Comparison of ENCODE assay signal across 8 mouse cellular contexts in the genomic region with DNA sequence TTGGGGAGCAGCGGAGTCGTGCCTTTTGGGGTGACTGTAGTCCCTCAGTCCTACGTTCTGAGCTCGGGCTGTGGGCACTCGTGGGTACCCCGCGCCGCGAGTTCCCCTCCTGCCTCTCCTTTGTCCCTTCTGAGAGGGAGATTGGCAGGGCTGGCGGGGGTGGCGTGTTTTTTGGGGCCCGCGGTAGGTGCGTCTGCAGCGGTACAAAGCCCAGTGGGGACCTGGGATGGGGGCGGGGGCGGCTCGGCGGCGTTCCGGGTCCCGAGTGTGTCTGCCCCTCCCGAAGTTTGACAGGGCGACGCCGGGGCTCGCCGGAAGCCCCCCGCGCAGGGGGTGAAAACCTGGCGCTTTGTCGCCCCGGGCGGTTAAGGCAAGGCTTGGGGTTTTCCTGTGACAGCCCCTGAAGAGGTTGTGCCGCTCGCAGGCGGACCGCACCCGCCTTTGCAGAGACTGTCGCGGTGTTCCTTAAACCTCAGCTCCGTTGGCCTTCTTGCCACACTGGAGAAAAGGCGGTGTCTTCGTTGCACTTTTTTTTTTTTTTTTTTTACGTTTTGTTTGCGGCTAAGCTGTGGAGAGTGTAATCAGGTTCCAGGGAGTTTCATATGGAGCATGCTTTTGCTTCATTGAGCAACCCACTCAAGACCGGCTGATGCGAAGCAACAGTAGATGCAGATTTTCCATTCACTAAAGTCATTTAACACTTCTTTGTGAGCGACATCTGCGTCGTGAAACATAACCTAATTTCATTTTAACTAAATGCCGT. TPM values are rescaled to one million over a fixed set of nuclear protein-coding genes. Genes with fewer than 3 reads are reported as not detected.
DNase-seq lines count a peak whose midpoint lies in the region; ATAC-seq lines count a peak whose summit lies in the region.

No protein-coding gene starts in this region.

- peak; percentile 53 for ATAC-seq in common myeloid progenitor, adult 5-6 weeks (replicated peaks; ENCODE audit: low read depth, poor library complexity, severe bottlenecking)
- peak; percentile 28 for ATAC-seq in intestine, embryonic 15.5 days
- ATAC-seq in liver, embryonic 12.5 days: peak; percentile 44
- ATAC-seq in monocyte, adult 5-6 weeks (replicated peaks; ENCODE audit: insufficient number of reproducible peaks, low FRiP score, low TSS enrichment, poor library complexity, severe bottlenecking): peak; percentile 62
- ATAC-seq in stomach, embryonic 15.5 days (ENCODE audit: insufficient read depth, low FRiP score, low read depth): peak; percentile 17; the same call in 1 of the 2 replicates

- no peaks in the 10 kb centered on the region for H3K9me3 ChIP-seq in intestine, embryonic 15.5 days
- no peaks in the 10 kb centered on the region for H3K9me3 ChIP-seq in liver, embryonic 12.5 days (replicated peaks)
- H3K9me3 ChIP-seq in stomach, embryonic 15.5 days: no peaks in the 10 kb centered on the region

- H3K4me1 ChIP-seq in intestine, embryonic 15.5 days (replicated peaks): no peaks in the 10 kb centered on the region
- peaks cover 65% of the 10 kb centered on the region for H3K4me1 ChIP-seq in liver, embryonic 12.5 days
- H3K4me1 ChIP-seq in stomach, embryonic 15.5 days: peaks cover 4% of the 10 kb centered on the region; the same call in 1 of the 2 replicates

- H3K9ac ChIP-seq in intestine, embryonic 15.5 days: peak overlapping the region; percentile 91
- H3K9ac ChIP-seq in liver, embryonic 12.5 days: peak overlapping the region; percentile 99
- H3K9ac ChIP-seq in stomach, embryonic 15.5 days: peak overlapping the region; percentile 92

- peak; percentile 38 to 42 for DNase-seq in left cerebral cortex, adult 18-20 months (ENCODE audit: low spot score in 2 of 2)
- DNase-seq in left cerebral cortex, adult 8-10 months (ENCODE audit: low spot score in 2 of 2): no peak
- DNase-seq in gastrocnemius, postnatal 25 days: peak; percentile 61

- under 1% methylated on average over 52 of the region's 52 CpGs for WGBS in intestine, embryonic 15.5 days
- WGBS in liver, embryonic 12.5 days (ENCODE audit: insufficient replicate concordance): under 1% methylated on average over 52 of the region's 52 CpGs
- WGBS in stomach, embryonic 15.5 days: under 1% methylated on average over 52 of the region's 52 CpGs

- H3K36me3 ChIP-seq in intestine, embryonic 15.5 days: no peaks in the 10 kb centered on the region
- H3K36me3 ChIP-seq in liver, embryonic 12.5 days: no peaks in the 10 kb centered on the region
- no peaks in the 10 kb centered on the region for H3K36me3 ChIP-seq in stomach, embryonic 15.5 days

- H3K4me2 ChIP-seq in intestine, embryonic 15.5 days (replicated peaks): peak overlapping the region; percentile 86
- peak overlapping the region; percentile 75 for H3K4me2 ChIP-seq in liver, embryonic 12.5 days
- H3K4me2 ChIP-seq in stomach, embryonic 15.5 days: peak overlapping the region; percentile 86

- H3K27ac ChIP-seq in intestine, embryonic 15.5 days: peak overlapping the region; percentile 86
- H3K27ac ChIP-seq in liver, embryonic 12.5 days: peak overlapping the region; percentile 97
- peak overlapping the region; percentile 88 for H3K27ac ChIP-seq in stomach, embryonic 15.5 days

- peak overlapping the region; percentile 94 for H3K4me3 ChIP-seq in intestine, embryonic 15.5 days (replicated peaks)
- H3K4me3 ChIP-seq in liver, embryonic 12.5 days: peak overlapping the region; percentile 97
- H3K4me3 ChIP-seq in stomach, embryonic 15.5 days (replicated peaks): peak overlapping the region; percentile 98

- H3K27me3 ChIP-seq in intestine, embryonic 15.5 days (replicated peaks): no peaks in the 10 kb centered on the region
- H3K27me3 ChIP-seq in liver, embryonic 12.5 days (replicated peaks): no peaks in the 10 kb centered on the region
- no peaks in the 10 kb centered on the region for H3K27me3 ChIP-seq in stomach, embryonic 15.5 days (replicated peaks)

RNA-seq across cellular contexts. Expression of a gene that starts 0.8 kb away (rescaled TPM):
- 10 to 100 TPM; 94.0 to 100.0 TPM for total RNA-seq in left cerebral cortex, adult 18-20 months (2021)
- 100 to 1,000 TPM in 1 of 4 experiments, 10 to 100 TPM in 3; 78.0 to 100 (median 84.6) TPM for total RNA-seq in left cerebral cortex, adult 8-10 months (2022)
- 163 and 167 TPM in 2 replicates for total RNA-seq in common myeloid progenitor, adult 5-6 weeks (2017)
- 10 to 100 TPM; 13.6 to 14.5 TPM for total RNA-seq in gastrocnemius, postnatal 25 days (2021)
- polyA plus RNA-seq in intestine, embryonic 15.5 days (2015; fragmentation: Nextera tagmentation; extraction: Ambion mirVana): 4.8 and 5.4 TPM in 2 replicates
- 11.4 and 12.1 TPM in 2 replicates for polyA plus RNA-seq in liver, embryonic 12.5 days (2016; fragmentation: Nextera tagmentation; extraction: Ambion mirVana)
- 103 to 127 TPM (median 111 TPM) in 3 replicates for total RNA-seq in monocyte, adult 5-6 weeks (2017)
- 7.7 and 8.4 TPM in 2 replicates for polyA plus RNA-seq in stomach, embryonic 15.5 days (2015; fragmentation: Nextera tagmentation; extraction: Ambion mirVana)

Comparison
In these comparisons a context has a peak if more than half of its experiments do, and no peak if none do; other contexts are left out.
1. DNase-seq: peak in left cerebral cortex, adult 18-20 months (2 of 2) and gastrocnemius, postnatal 25 days (single experiment); none in left cerebral cortex, adult 8-10 months (0 of 2).
2. Peak in every context shown above with its lines, with median percentiles within 50 percentile points of each other: ATAC-seq, H3K27ac ChIP-seq, H3K4me2 ChIP-seq, H3K4me3 ChIP-seq and H3K9ac ChIP-seq.